Mouse (Mus musculus) lung, adult 2 months (tissue): Measurements from ENCODE around the gene Cped1.

Experiments used
- CTCF ChIP-seq: fragments of 200-500 bp; IDR thresholded peaks from 2 replicates; pipeline ENCODE4 v1.5.1; 2011; ENCODE audit warnings: mild to moderate bottlenecking, low read length, control low read depth; ENCODE audit not compliant: insufficient read depth
- POLR2A ChIP-seq: fragments of 200-500 bp; IDR thresholded peaks from 2 replicates; pipeline ENCODE4 v1.6.1; 2011; ENCODE audit warnings: low read depth, mild to moderate bottlenecking, control low read depth, low read length, borderline replicate concordance; ENCODE audit errors: extremely low read depth

DNA sequence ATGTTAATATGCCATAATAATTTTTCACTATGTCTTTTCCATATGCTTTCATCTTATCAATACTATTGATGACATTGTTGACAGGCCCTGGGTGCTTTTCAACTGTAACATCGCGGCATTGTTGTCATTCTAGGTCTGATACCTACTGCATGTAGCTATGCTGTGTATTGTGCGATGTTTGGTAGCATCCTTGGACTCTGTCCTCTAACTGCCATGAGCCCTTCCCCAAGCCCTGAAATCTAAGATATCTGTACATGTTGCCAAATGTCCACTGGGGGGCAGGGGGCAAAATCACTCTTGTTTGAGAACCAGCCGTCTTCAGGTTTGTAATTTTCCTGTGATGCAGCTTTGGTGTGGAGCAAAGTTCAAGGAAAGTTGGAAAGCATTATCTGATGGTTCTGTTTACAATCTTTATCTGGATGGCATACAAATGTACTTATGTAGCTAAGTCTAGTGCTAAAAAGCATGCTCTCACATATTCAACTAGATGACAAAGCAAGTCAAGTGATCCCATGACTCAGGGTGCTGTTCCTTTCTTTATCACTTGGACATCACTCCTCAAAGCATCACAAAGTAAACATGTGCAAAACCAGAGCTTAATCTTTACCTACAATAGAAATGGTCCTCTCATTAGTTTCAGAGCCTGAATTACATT is 47.6 kb upstream of the Cped1 start:
- no peak for TF ChIP-seq CTCF
- TF ChIP-seq POLR2A: no peak
